Mouse (Mus musculus): ENCODE results near the gene Adcy4.

The Adcy4 gene

DNA sequence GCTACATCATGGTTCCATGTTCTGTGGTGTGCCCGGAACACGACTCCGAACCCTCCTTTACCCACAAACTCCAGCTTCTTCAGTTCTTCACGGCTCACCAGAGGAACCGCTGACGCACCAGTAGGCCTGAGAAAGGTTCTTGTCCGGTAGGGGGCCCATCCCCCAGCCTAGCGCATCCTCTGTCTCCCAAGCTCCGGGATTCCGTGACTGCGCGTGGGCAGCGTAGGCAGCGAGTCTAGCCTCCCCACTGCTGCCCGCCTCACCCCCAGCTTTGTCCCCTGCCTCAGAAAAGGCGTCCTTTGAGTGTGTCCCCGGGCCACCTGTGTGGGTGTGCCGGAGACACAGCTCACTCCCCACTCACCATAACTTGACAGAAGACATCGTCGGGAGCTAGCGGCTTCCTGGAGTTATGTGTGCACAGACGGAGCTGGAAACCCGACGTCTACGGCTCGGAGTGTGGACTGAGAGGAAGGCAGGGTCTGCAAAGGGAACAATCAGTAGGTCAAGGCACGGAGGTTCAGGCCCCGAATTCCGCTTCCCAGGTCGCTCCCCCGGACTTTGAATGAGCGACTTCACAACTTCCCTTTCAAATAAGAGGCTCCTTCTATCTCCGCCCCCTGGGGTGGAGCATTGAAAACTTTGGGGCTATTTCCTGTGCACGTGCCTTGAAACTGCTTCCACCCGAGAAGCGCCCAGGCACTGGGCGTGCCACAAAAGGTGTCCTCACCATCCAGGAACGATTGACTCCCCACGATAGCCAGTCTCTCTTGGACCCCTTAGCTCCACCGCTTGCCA is 4.6 kb upstream of the Adcy4 start, which contains the start of gene Ripk3:
Gene Ripk3, minus strand, starts transcription at position 610 of the 795 bp plus-strand sequence.
- no peak for DNase-seq (ENCODE audit: low spot score)

- DNase-seq (ENCODE audit: low spot score) = no peak
Measured at GRCm38 (mm10) chr14:55787731-55788130, 3.8 kb upstream of the Adcy4 start.

GRCm38 (mm10) chr14:55785195-55785594 is 1.3 kb upstream of the Adcy4 start:
- no peak for DNase-seq (ENCODE audit: low spot score)

GRCm38 (mm10) chr14:55783171-55783957 is 531 bp downstream of the Adcy4 start:
- no peak for DNase-seq (ENCODE audit: low spot score)

GRCm38 (mm10) chr14:55782361-55782960 is 1.4 kb downstream of the Adcy4 start:
- DNase-seq (ENCODE audit: low spot score) = no peak

- DNase-seq (ENCODE audit: low spot score) = no peak
Measured at GRCm38 (mm10) chr14:55781310-55781709, 2.6 kb downstream of the Adcy4 start.

- DNase-seq (ENCODE audit: low spot score) = no peak
Measured at GRCm38 (mm10) chr14:55780736-55781135, 3.2 kb downstream of the Adcy4 start.

- DNase-seq (ENCODE audit: low spot score) = no peak
Measured at GRCm38 (mm10) chr14:55779656-55780055, 4.2 kb downstream of the Adcy4 start.

DNA sequence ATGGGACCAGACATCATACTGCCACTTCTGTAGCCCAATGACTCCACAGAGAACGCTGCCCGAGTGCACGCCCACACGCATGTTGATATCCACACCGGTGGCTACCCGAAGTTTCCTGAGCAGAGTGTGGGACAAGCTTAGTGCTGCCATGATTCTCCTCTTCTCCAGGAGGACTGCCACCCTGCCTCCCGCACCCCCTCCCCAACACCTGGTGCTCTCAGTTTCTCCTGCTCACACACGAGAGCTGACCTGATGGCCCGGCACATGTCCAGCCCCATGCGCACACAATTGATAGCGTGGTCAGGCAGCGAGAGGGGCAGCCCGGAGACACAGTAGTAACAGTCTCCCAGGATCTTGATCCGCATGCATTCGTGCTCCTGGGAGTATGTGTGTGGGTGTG is 5.2 kb downstream of the Adcy4 start:
- no peak for DNase-seq (ENCODE audit: low spot score)

GRCm38 (mm10) chr14:55777806-55778205 is 6.1 kb downstream of the Adcy4 start:
- no peak for DNase-seq (ENCODE audit: low spot score)

- no peak for DNase-seq (ENCODE audit: low spot score)
Measured at GRCm38 (mm10) chr14:55777176-55777575, 6.7 kb downstream of the Adcy4 start.

DNA sequence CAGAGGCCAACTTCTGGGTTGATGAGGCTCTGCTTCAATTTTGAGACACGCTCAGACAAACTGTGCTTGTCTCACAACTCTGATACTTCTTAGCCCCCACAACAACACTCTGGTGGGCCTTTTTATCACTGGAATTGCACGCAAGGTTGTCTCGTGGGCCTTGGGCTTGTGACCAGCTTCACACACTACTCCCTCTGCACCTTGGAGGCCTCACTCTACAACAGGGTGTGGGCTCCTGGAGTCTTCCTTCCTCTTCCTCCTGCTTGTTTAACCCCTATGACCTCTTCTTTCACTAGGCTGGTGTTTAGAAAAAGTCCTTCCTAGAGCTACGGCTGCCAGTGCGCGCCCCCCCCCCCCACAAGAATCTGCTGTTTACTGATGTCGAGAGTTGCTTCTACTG is 7.2 kb downstream of the Adcy4 start:
- DNase-seq (ENCODE audit: low spot score) = no peak

DNA sequence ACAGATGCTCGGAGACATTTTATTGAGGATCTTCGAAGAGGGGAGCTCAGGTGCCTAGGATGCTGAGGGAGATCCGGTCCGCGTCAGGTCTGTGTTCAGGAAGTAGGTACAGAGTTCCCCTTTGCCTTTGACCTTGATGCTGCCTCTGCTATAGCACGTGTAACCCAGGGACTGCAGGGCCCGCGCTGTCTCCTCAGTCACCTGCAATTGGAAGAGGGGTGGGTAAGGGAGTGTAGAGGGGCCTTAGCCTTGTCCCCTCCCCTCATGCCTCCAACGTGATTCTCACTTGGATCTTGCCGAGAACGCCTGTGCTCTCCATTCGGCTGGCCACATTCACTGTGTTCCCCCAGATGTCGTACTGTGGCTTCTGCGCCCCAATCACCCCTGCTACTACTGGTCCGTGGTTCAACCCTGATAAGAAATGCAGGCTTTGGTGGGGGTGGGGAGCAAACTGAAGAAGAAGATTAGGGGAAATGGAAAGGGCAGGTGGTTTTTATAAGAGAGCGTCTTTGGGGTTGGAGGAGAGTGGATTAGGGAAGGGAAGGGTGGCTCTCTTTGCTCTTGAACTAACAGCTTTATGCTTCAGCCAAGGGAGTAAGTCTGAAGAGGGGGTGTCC is 14.7 kb downstream of the Adcy4 start:
- no peak for DNase-seq (ENCODE audit: low spot score)

GRCm38 (mm10) chr14:55768555-55768954 is 15.3 kb downstream of the Adcy4 start:
- no peak for DNase-seq (ENCODE audit: low spot score)

- DNase-seq (ENCODE audit: low spot score) = no peak
Measured at GRCm38 (mm10) chr14:55767519-55768414, 16.1 kb downstream of the Adcy4 start.

DNA sequence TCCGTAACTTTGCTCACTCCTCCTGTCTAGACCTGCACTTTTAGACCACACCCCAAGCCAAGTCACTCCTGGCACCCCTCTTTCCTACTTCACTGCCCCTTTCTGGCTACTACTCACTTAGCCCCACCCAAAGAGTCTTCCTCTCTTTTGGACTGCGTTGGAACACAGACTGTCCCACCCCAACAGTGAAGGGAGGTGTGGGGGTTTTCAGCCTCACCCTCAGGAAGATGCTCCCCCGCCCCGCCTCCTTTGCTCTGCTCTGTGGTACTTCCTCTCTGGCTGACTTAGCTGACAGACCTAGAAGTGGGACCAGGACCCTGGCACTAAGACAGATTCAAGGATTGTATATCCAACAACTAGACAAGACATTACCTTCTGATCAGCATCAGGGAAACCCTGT is 18.2 kb downstream of the Adcy4 start, which contains the start of gene Ltb4r1:
Gene Ltb4r1, plus strand, starts transcription at position 267 of the 400 bp plus-strand sequence.
- DNase-seq (ENCODE audit: low spot score) = no peak

DNA sequence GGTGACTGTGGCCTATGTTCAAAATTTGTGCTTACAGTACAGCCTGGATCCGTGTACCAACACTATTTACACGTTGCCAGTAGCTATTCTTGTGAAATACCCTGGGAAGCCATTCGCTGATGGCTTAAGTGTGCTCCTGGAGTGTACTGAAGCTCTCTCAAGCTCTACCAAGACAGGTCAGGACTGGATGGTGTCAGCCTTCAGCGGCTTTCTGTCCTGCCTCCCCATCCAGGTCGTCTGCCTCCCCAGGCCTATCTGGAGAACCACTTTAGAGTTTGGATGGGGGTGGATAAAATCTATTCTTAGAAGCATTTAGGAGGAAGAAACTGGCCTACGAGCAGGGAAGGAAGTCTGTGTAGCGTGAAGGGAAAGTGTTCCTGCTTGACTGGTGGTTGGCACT is 20.7 kb downstream of the Adcy4 start:
- DNase-seq (ENCODE audit: low spot score) = no peak

DNA sequence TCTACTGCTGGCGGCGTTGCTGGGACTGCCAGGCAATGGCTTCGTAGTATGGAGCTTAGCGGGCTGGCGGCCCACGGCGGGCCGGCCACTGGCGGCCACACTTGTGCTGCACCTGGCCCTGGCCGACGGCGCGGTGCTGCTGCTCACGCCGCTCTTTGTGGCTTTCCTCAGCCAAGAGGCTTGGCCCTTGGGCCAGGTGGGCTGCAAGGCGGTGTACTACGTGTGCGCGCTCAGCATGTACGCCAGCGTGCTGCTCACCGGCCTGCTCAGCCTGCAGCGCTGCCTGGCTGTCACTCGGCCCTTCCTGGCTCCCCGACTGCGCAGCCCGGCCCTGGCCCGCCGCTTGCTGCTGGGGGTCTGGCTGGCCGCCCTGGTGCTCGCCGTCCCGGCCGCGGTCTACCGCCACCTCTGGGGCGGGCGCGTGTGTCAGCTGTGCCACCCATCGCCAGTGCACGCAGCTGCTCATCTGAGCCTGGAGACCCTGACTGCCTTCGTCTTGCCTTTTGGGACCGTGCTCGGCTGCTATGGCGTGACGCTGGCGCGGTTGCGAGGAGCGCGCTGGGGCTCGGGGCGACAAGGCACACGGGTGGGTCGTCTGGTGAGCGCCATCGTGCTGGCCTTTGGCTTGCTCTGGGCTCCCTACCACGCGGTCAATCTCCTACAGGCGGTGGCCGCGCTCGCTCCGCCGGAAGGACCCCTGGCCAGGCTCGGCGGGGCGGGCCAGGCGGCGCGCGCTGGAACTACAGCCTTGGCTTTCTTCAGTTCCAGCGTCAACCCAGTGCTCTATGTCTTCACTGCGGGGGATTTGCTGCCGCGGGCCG is 21.7 kb downstream of the Adcy4 start:
- no peak for DNase-seq (ENCODE audit: low spot score)

DNA sequence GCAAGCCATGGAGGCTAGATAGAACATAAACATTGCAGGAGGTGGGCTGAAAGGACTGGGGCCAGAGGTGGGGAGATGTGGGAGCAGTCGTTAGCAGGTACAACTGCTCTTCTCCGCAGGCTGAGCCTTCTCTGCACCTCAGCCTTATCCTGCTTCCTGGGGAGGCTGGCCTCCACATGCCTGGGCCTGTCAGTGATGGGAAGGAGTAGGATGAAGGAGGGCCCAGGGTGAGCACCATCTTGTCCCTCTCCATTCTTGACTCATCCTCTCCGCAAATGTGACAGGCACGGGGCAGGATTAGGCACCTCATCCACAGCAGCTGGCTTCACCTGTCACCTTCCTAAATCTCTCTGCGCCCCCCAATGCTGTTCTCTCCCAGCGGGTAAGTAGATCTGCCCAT is 22.7 kb downstream of the Adcy4 start, which contains the start of gene Ltb4r2:
Gene Ltb4r2, plus strand, starts transcription at position 266 of the 400 bp plus-strand sequence.
- DNase-seq (ENCODE audit: low spot score) = no peak

GRCm38 (mm10) chr14:55760156-55760555 is 23.7 kb downstream of the Adcy4 start:
- DNase-seq (ENCODE audit: low spot score) = peak; percentile 66

Data from left cerebral cortex, adult 11 months (tissue).